Mouse (Mus musculus): ENCODE results near the gene Gm11020. TPM values are rescaled to one million over a fixed set of nuclear protein-coding genes. Genes with fewer than 3 reads are reported as not detected.

The Gm11020 gene
- polyA plus RNA-seq, 1 experiment from 2014 or later, result not detected

- 74% methylated on average over 1 of the region's 1 CpGs for WGBS
- Histone ChIP-seq H3K36me3 (no peaks in the 10 kb centered on the region), H3K4me1 (replicated peaks) (peaks cover 2% of the 10 kb centered on the region; the same call in 1 of the 2 replicates), H3K27me3 (ENCODE audit: insufficient read depth, poor library complexity, severe bottlenecking) (no peaks in the 10 kb centered on the region), H3K9me3 (no peaks in the 10 kb centered on the region), H3K27ac (no peak overlapping the region), H3K4me3 (no peak overlapping the region)
- DNase-seq (ENCODE audit: low spot score), result no peak
Measured at GRCm38 (mm10) chr8:104334196-104334595, 12.8 kb downstream of the Gm11020 start.

GRCm38 (mm10) chr8:104336806-104337205 is 15.4 kb downstream of the Gm11020 start:
- H3K4me1 ChIP-seq (replicated peaks), result peaks cover 23% of the 10 kb centered on the region
- WGBS, result 84% methylated on average over 1 of the region's 1 CpGs
- H3K4me3 ChIP-seq, result no peak overlapping the region
- H3K9me3 ChIP-seq, result no peaks in the 10 kb centered on the region
- no peak for DNase-seq (ENCODE audit: low spot score)
- H3K27ac ChIP-seq, result no peak overlapping the region
- no peaks in the 10 kb centered on the region for H3K36me3 ChIP-seq
- no peaks in the 10 kb centered on the region for H3K27me3 ChIP-seq (ENCODE audit: insufficient read depth, poor library complexity, severe bottlenecking)

DNA sequence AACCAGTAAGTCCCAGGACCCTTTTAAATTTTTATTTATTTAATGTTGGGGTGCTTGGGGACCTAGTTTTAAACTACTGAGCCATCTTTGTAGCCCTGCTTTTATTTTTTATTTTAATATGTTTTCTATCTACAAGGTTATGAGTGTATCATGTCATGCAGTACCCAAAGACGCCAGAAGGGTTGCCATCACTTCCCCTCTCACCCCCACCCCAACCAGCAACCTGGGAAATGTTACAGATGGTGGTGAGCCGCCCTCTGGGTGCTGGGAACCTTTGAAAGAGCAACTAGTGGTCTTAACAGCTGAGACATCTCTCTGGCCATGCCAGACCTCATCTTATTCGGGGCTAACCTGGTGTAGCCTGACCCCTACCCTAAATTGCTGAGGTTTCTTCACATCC is 16.5 kb downstream of the Gm11020 start:
- no peak for DNase-seq (ENCODE audit: low spot score)
- no peaks in the 10 kb centered on the region for H3K9me3 ChIP-seq
- H3K4me1 ChIP-seq (replicated peaks), result peaks cover 25% of the 10 kb centered on the region
- H3K27ac ChIP-seq, result no peak overlapping the region
- 45% methylated on average over 3 of the region's 3 CpGs for WGBS
- H3K36me3 ChIP-seq, result peaks cover 2% of the 10 kb centered on the region; the same call in 1 of the 2 replicates
- H3K4me3 ChIP-seq, result no peak overlapping the region
- H3K27me3 ChIP-seq (ENCODE audit: insufficient read depth, poor library complexity, severe bottlenecking), result no peaks in the 10 kb centered on the region

- Histone ChIP-seq H3K27ac (peak within 1 kb of the TSS; percentile 93), H3K4me3 (peak within 1 kb of the TSS; percentile 70), H3K36me3 (peaks cover 5% of the 10 kb centered on the region; the same call in 1 of the 2 replicates), H3K9me3 (no peaks in the 10 kb centered on the region), H3K27me3 (ENCODE audit: insufficient read depth, poor library complexity, severe bottlenecking) (no peaks in the 10 kb centered on the region), H3K4me1 (replicated peaks) (peaks cover 33% of the 10 kb centered on the region)
- 16% methylated on average over 18 of the region's 18 CpGs for WGBS
- DNase-seq (ENCODE audit: low spot score), result peak; percentile 33
Measured at GRCm38 (mm10) chr8:104339229-104339982, 18.0 kb downstream of the Gm11020 start, which contains the start of gene Cmtm3. TSS of gene Cmtm3 (plus strand) at chr8:104339410.

DNA sequence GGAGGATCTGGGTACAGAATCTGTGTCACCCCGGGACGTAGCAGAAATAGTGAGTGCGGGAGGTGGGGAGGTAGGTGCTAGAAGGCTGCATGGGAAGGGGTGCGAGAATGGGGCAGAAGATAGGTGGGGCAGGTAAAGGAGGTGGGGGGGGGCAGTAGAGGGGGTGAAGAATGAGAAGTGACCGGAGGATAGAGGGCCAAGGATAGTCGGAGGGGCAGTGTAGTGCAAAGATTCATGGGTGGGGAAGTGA is 18.5 kb downstream of the Gm11020 start:
- Histone ChIP-seq H3K4me3 (peak overlapping the region; percentile 70), H3K36me3 (peaks cover 10% of the 10 kb centered on the region; the same call in 1 of the 2 replicates), H3K4me1 (replicated peaks) (peaks cover 33% of the 10 kb centered on the region), H3K9me3 (no peaks in the 10 kb centered on the region), H3K27ac (peak overlapping the region; percentile 93), H3K27me3 (ENCODE audit: insufficient read depth, poor library complexity, severe bottlenecking) (no peaks in the 10 kb centered on the region)
- WGBS, result 3% methylated on average over 6 of the region's 6 CpGs
- DNase-seq (ENCODE audit: low spot score), result no peak

DNA sequence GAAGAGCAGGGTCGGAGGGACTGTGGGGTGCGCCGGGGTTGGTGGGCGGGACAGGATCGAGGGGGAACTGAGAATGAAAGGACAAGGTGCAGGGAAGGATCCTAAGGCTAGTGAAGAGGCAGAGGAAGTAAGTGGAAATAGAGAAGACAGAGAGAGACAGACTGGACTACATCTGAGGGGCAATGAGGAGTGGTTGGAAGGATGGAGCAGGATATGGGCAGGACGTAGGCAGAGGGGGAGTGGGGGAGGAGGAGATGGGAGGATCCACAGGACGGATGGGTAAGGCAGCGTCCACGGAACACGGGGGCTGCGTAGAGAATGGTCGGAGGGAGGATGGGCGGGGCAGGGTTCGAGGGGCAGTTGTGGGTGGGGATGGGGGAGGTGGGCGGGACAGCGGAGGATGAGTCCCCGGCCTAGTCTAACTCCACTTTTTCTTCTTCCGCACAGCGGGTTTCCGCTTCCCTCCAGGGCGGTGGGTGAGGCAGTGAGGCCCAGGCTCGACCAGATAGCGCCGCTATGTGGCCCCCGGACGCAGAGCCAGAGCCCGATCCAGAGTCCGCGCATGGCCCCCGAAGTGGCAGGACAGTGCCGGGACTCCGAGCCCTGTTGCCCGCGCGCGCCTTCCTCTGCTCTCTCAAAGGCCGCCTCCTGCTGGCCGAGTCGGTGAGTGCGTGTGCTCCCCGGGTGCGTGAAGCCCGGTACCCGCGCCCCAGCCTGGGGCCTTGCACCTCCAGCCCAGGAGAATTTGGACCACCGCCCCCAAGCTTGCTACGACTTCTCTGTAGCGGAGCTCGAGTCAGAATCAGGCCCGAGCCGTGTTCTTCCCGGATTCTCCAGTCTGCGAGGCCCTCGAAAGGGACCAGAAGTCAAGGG is 19.1 kb downstream of the Gm11020 start:
- WGBS, result under 1% methylated on average over 54 of the region's 54 CpGs
- Histone ChIP-seq H3K4me1 (replicated peaks) (peaks cover 33% of the 10 kb centered on the region), H3K27ac (peak overlapping the region; percentile 93), H3K36me3 (peaks cover 15% of the 10 kb centered on the region), H3K4me3 (peak overlapping the region; percentile 70), H3K27me3 (ENCODE audit: insufficient read depth, poor library complexity, severe bottlenecking) (no peaks in the 10 kb centered on the region), H3K9me3 (no peaks in the 10 kb centered on the region)
- peak; percentile 87 for DNase-seq (ENCODE audit: low spot score)

GRCm38 (mm10) chr8:104341106-104341561 is 19.8 kb downstream of the Gm11020 start:
- Histone ChIP-seq H3K4me3 (peak overlapping the region; percentile 70), H3K27ac (peak overlapping the region; percentile 93), H3K4me1 (replicated peaks) (peaks cover 33% of the 10 kb centered on the region), H3K36me3 (peaks cover 18% of the 10 kb centered on the region), H3K27me3 (ENCODE audit: insufficient read depth, poor library complexity, severe bottlenecking) (no peaks in the 10 kb centered on the region), H3K9me3 (no peaks in the 10 kb centered on the region)
- under 1% methylated on average over 24 of the region's 24 CpGs for WGBS
- peak; percentile 78 for DNase-seq (ENCODE audit: low spot score)

DNA sequence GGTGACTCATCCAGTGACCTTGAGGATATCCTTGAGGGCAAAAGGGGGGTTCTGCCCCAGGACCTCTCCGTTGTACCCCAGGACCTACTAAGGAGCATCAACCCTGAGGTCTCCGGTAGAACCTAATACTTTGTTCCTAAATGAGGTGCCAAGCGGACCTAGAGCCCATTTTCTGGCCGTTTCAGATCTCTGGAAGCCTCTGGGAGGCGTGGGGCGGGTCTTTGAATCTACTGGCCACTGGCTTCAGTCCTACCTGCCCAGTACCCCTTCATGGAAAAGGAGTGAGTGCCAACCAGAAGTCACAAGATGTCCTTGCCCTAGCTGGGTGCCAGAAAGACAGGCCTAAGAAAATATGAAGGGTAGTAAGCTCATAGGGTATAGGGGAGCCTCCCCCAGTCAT is 20.3 kb downstream of the Gm11020 start:
- peak overlapping the region; percentile 93 for H3K27ac ChIP-seq
- 47% methylated on average over 6 of the region's 6 CpGs for WGBS
- peak overlapping the region; percentile 70 for H3K4me3 ChIP-seq
- peaks cover 36% of the 10 kb centered on the region for H3K4me1 ChIP-seq (replicated peaks)
- H3K9me3 ChIP-seq, result no peaks in the 10 kb centered on the region
- no peak for DNase-seq (ENCODE audit: low spot score)
- peaks cover 23% of the 10 kb centered on the region for H3K36me3 ChIP-seq
- H3K27me3 ChIP-seq (ENCODE audit: insufficient read depth, poor library complexity, severe bottlenecking), result no peaks in the 10 kb centered on the region

DNA sequence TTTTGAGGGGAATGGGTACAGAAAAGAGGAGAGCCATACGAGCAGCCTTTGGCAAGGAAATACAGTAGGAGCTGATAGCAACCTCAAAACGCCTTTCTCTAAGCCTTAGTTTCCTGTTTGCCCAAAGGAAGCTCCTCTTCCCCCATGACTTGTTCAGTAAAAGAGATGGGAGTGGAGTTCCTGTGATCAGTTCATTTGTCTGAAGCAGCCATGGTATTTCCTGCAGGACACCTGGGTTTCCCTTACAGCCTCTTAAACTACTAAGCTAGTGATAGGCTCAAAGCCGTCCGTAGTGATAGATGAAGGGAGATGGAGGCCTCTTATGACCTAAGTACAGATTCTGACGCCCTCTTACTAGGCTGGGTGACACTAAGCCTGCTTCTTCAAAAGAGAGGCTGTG is 21.1 kb downstream of the Gm11020 start:
- Histone ChIP-seq H3K4me1 (replicated peaks) (peaks cover 41% of the 10 kb centered on the region), H3K4me3 (no peak overlapping the region), H3K9me3 (no peaks in the 10 kb centered on the region), H3K36me3 (peaks cover 31% of the 10 kb centered on the region), H3K27ac (no peak overlapping the region), H3K27me3 (ENCODE audit: insufficient read depth, poor library complexity, severe bottlenecking) (no peaks in the 10 kb centered on the region)
- 82% methylated on average over 5 of the region's 5 CpGs for WGBS
- no peak for DNase-seq (ENCODE audit: low spot score)

DNA sequence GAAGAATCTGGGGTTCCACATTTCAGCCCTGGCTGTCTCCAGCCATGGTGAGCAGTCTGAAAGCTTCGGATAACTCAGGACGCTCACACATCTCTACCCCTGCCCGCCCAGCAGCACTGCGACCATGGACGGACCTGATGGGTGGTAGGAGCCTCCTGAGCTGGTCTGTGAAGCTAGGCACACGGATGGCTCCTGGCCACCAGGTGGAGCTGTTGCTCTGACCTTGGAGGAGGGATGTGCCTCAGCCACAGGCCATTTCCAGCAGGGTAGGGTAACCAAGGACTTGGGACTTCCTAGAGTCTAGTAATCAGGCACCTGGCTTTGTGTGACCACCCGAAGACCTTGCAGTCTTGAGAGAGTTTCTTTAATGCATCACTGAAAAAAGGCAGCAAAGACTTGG is 22.6 kb downstream of the Gm11020 start:
- H3K9me3 ChIP-seq, result no peaks in the 10 kb centered on the region
- no peak overlapping the region for H3K27ac ChIP-seq
- WGBS, result 18% methylated on average over 7 of the region's 7 CpGs
- peaks cover 41% of the 10 kb centered on the region for H3K4me1 ChIP-seq (replicated peaks)
- DNase-seq (ENCODE audit: low spot score), result peak; percentile 87
- H3K4me3 ChIP-seq, result no peak overlapping the region
- H3K36me3 ChIP-seq, result peaks cover 39% of the 10 kb centered on the region
- H3K27me3 ChIP-seq (ENCODE audit: insufficient read depth, poor library complexity, severe bottlenecking), result no peaks in the 10 kb centered on the region

DNA sequence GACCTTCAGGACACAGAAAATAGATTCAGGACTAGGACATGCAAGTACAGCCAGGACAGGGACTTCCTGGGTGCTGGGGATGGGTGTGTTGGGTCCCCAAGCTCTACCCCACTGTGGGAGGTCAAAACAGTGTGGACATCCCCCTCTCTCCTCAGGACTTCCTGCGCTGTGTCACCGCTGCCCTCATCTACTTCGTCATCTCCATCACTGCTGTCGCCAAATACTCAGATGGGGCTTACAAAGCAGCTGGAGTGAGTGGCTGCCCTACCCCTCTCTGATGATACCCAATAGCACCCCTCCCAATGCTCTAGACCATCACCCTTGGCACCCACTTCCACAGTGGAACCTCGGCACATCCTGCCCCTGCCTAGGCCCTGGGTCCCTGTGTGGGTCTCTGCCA is 23.3 kb downstream of the Gm11020 start:
- peaks cover 34% of the 10 kb centered on the region for H3K4me1 ChIP-seq (replicated peaks)
- no peak overlapping the region for H3K4me3 ChIP-seq
- WGBS, result 89% methylated on average over 5 of the region's 5 CpGs
- H3K36me3 ChIP-seq, result peaks cover 39% of the 10 kb centered on the region
- no peaks in the 10 kb centered on the region for H3K27me3 ChIP-seq (ENCODE audit: insufficient read depth, poor library complexity, severe bottlenecking)
- no peak for DNase-seq (ENCODE audit: low spot score)
- no peaks in the 10 kb centered on the region for H3K9me3 ChIP-seq
- no peak overlapping the region for H3K27ac ChIP-seq

DNA sequence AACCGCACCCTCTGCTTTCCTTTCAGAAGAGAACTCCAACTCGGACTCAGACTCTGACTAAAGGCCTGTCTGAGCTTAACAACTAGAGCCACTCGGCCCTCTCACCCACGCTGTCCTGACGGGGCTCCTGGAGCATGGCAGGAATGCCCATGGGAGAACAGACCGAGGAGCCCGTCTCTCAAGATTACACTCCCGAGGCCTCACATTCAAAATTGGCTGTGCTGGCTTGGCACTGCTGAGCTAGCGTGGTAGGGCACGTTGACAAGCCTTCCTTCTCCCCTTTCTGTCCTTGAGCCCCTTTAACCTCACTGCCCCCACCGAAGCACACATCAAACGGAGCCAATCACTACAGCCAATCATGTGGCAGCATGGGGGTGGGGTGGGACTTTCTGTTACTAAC is 25.3 kb downstream of the Gm11020 start:
- Histone ChIP-seq H3K36me3 (peaks cover 43% of the 10 kb centered on the region), H3K9me3 (no peaks in the 10 kb centered on the region), H3K27me3 (ENCODE audit: insufficient read depth, poor library complexity, severe bottlenecking) (no peaks in the 10 kb centered on the region), H3K4me3 (no peak overlapping the region), H3K4me1 (replicated peaks) (peaks cover 18% of the 10 kb centered on the region), H3K27ac (peak overlapping the region; percentile 12; the same call in 1 of the 2 replicates)
- WGBS, result 58% methylated on average over 12 of the region's 12 CpGs
- no peak for DNase-seq (ENCODE audit: low spot score)

DNA sequence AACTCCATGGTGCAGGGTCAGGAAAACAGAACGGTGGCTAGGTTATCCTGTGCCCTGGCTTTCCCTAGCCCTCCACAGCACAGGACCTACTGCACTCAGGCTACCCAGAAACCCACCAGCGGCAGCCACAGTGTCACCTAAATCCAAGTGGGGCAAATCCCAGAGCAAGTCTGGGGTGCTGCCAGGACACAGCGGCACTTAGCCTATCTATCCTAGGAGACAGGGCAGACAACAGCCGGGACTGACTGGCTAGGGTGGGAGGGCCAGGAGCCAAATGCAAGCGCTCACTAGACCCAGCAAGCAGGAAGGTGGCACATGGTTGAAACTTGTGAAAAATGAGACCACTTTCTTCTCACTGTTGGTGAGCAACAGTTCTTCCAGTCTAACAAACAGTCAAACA is 27.6 kb downstream of the Gm11020 start:
- H3K4me1 ChIP-seq (replicated peaks), result peaks cover 12% of the 10 kb centered on the region; the same call in 1 of the 2 replicates
- no peak overlapping the region for H3K27ac ChIP-seq
- no peak for DNase-seq (ENCODE audit: low spot score)
- 91% methylated on average over 5 of the region's 5 CpGs for WGBS
- H3K36me3 ChIP-seq, result peaks cover 46% of the 10 kb centered on the region
- H3K9me3 ChIP-seq, result no peaks in the 10 kb centered on the region
- no peaks in the 10 kb centered on the region for H3K27me3 ChIP-seq (ENCODE audit: insufficient read depth, poor library complexity, severe bottlenecking)
- H3K4me3 ChIP-seq, result no peak overlapping the region
